Mouse (Mus musculus) right cerebral cortex, postnatal 10 days (tissue): ENCODE results near the gene Olfr66.
A peak's percentile ranks its signal among the peaks of the same experiment; 100 is the strongest.

Source experiments
- DNase-seq, 2 experiments: peaks; one replicate each; pipeline ENCODE4 v3.0.0; 2021; ENCODE audit warnings: low spot score in 2 of 2

Olfr66 gene

DNA sequence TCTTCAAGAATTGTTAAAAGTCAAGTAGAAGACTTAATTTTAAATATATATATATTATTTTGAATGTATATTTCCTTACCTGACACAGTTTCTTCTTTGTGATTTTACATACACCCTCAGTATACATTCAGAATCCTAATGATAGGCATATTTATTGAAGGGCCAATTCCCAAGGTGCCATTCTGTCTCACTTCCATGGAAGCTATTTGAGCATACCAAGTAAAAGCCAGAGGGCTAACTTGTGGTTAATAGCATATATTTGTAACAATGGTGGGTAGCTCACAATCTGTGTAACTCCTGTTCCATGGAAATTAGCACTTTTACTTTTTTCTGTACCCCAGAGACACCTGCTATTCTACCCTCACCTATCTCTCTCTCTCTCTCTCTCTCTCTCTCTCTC lies at the start of gene Olfr66:
Gene Olfr66, minus strand, starts transcription at position 101 of the 400 bp plus-strand sequence.
- DNase-seq = no peak

DNA sequence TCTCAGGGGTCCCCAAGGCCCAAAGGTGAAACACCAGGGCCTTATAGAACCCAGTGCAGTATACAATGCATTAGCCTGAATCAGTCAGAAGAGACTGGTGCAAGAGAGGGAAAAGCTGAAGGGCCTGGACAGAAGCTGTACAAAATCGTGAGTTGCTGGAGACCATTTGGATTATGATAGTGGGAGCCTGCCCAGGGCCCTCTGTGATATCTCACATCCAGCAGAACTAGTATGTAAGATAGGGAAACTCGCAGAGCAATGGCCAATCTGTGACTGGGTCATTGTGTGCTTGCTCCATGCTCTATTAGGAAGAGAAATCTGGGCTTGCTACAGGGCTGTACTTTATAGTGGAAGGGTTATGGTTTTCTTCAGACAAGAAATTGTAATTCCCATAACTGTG lies 48.2 kb upstream of the Olfr66 start, which contains the start of gene Olfr632:
Gene Olfr632, plus strand, starts transcription at position 84 of the 400 bp plus-strand sequence.
- DNase-seq = no peak

DNA sequence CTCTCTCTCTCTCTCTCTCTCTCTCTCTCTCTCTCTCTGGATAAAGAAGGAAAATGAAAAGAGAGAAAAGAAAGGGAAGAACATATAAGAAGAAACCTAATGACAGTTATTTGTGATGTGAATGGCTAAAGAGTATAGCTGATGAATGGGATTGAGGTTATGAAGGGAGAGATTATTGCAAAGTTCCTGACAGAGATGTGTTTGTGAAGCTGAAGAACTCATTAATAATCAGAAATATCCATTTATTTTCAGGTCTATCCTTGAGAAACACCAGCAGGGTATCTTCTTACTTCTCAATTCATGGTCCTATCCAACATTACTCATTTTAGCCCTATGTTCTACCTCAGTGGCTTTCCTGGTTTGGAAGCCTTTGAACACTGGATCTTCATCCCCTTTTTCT lies 42.5 kb upstream of the Olfr66 start, which contains the start of gene Olfr631:
Gene Olfr631, plus strand, starts transcription at position 301 of the 400 bp plus-strand sequence.
- no peak for DNase-seq

DNA sequence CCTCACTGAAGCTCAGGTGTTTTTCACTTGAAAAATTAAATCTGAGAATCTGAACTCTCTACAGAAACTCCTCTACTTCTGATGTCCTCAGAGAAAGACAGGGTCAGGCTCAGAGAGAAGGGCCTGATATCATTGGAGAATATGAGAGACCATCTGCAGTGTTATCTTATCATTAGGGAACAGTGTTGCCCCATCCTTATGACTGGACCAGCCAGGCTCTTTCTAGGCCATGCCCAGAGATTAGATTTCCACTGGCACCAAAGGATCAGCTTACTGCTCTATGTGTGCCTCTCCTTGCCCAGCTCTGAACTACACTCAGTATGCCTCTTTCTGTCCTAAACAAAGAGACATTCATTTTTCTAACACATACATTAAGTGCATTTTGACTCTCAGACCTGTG lies 29.3 kb upstream of the Olfr66 start:
- no peak for DNase-seq

- DNase-seq = no peak
Measured at GRCm38 (mm10) chr7:103912969-103913511, 27.0 kb upstream of the Olfr66 start.

DNA sequence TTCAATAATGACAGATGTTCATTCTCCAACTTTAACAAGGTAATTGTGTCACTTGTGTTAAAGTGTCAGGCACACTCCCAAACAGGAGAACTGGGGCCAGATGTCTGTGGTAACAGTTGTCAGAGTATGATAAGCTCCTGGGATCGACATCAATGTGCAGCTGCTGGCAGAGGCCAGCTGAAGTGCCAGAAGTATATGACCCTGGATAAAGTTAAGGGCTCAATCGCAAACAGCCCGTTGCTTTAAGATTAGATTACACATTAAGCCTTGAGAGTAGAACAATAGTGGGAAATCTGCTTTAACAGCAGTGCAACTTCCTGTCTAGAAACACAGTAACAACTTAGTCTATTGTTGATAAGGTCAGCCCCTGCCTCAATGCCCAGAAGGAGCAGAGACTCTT lies 24.0 kb upstream of the Olfr66 start:
- no peak for DNase-seq

- DNase-seq = peak in 1 of 2 experiments; percentile 18
Measured at GRCm38 (mm10) chr7:103903187-103903586, 17.1 kb upstream of the Olfr66 start, which contains the start of gene Olfr65. Olfr65 (plus strand) TSS chr7:103903487.

GRCm38 (mm10) chr7:103894385-103894784 lies 8.3 kb upstream of the Olfr66 start, which contains the start of gene Olfr64:
Olfr64 (minus strand) TSS chr7:103894485.
- no peak for DNase-seq

- DNase-seq = no peak
Measured at GRCm38 (mm10) chr7:103877093-103877492, 9.0 kb downstream of the Olfr66 start.

DNA sequence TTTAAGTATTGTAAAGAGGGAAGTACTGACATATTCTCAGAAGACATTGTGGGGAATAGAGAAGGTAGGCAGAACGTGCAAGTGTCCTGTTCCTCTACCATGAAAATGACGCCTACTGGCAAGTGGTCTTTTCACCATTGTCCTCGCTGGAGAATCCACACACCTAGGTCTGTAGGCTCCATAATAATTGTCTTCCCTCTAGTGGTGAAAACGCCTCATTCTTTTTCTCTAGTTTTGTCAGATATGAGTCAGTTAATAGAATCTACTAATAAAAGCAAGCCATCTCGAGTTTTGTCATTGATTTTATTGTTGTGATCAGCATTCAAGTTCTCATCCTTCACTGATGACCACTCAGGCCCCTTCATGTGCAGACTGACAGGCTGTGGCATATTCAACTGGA lies 11.6 kb downstream of the Olfr66 start:
- DNase-seq = no peak

GRCm38 (mm10) chr7:103873064-103873463 lies 13.0 kb downstream of the Olfr66 start:
- peak in 1 of 2 experiments; percentile 21 for DNase-seq

- DNase-seq = no peak
Measured at GRCm38 (mm10) chr7:103870667-103871066, 15.4 kb downstream of the Olfr66 start.

- no peak for DNase-seq
Measured at GRCm38 (mm10) chr7:103865716-103866115, 20.3 kb downstream of the Olfr66 start.

- no peak for DNase-seq
Measured at GRCm38 (mm10) chr7:103861531-103861930, 24.5 kb downstream of the Olfr66 start.

DNA sequence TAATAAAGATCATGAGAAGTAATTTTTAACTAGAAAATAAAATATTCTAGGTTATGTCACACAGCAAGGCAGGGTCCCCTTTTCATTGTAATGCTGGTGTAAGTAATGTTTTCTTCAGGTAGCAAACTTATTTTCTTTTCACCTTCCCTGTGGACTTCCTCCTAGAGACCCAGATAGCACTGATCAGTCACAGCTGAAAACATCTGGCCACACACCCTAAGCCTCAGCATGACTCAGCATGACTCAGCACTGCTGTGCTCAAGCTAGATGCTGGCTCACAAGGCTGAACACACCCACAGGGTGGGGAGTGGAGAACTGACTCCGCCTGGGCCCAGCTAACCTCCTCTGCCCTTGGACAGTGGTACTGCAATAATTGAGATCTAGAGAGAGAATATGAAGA lies 25.2 kb downstream of the Olfr66 start:
- no peak for DNase-seq

DNA sequence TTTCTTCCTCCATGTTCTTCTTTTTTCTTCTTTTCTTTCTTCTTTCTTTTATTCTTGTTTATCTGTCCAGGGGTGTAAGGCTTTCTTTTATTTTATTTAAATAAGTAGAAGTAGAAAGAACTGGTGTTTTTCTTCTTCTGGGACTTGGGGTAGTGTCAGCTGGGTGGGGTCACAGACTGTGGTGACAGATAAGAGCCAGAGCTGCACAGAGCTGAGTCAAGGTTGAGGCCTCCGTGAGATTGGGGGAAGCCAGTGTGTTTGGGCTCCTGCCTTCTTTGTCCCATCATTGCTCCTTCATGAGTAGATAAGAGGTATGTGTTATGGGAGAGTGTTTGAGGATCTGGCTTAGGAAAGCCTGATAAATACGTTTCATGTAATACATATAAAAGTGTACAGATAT lies 27.0 kb downstream of the Olfr66 start:
- DNase-seq = no peak

- DNase-seq = no peak
Measured at GRCm38 (mm10) chr7:103854669-103855068, 31.4 kb downstream of the Olfr66 start.

DNA sequence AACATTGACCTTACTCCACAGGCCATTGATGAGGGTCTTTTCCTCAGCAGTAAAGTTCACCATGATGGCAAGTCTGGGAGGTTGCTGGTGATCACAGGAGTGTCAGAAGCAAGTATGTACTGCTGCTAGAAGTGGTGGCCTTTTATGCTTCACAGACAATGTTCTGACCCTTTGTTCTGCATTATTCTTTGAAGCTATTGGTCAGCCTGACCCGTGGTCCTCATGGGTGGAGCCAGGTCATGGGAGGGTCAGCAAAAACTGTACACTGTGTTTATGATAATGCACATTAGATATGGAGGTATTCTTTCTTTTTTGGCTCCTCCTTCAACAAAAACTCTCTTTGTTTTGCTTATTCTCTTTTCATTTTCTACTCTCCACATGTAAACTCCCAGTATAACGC lies 33.0 kb downstream of the Olfr66 start, which contains the start of gene Hbb-y:
Gene Hbb-y, minus strand, starts transcription at position 127 of the 400 bp plus-strand sequence.
- DNase-seq = no peak

- DNase-seq = no peak
Measured at GRCm38 (mm10) chr7:103844525-103845325, 41.3 kb downstream of the Olfr66 start.

DNA sequence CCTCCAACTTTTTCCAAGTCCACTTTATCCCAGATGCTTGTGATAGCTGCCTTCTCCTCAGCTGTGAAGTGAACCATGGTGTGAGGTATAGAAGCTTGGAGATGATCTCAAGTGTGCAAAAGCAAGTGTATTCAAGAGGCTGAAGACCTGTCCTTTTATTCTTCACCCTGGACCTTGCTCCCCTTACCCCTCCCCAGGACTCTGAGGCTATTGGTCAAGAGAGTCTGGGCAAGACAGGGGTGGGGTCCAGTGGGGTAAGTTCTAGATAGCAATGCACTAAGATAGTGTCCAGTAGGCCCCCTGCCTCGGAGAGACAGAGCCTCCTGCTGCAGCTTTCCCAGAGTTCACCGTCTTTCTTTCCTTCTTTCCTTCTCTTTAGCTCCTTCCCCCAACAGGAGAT lies 43.0 kb downstream of the Olfr66 start, which contains the start of gene Hbb-bh1:
Gene Hbb-bh1, minus strand, starts transcription at position 131 of the 400 bp plus-strand sequence.
- no peak for DNase-seq

DNA sequence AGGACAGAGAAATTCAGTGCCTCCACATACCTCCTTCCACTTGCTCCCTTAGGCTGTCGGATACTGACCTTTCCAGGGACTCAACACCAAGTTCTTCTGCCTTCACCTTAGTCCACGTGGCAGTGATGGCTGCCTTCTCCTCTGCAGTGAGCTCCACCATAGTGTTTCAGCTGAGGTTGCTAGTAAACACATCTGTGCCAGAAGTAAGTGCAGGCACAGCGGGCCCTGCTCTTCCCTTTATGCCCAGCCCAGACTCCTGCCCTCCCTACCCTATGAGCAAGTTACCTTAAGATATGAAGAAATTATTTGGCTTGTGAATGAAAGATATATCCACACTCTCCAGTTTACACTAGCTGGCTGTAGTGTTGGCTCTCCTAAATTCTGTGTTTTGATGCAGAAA lies 45.8 kb downstream of the Olfr66 start, which contains the start of gene Hbb-bh2:
Gene Hbb-bh2, minus strand, starts transcription at position 253 of the 400 bp plus-strand sequence.
- DNase-seq = no peak
